Mouse (Mus musculus) layer of hippocampus, postnatal 25 days (tissue): ENCODE results near the gene 1700007K13Rik. TPM values are rescaled to one million over a fixed set of nuclear protein-coding genes. Genes with fewer than 3 reads are reported as not detected.
A peak's percentile ranks its signal among the peaks of the same experiment; 100 is the strongest.
"Not testable (repeated sequence)": the region's sequence is repeated elsewhere in the genome, so short reads cannot be mapped to it uniquely, and the experiment has no call there.

Source experiments
- DNase-seq, 2 experiments: peaks; one replicate each; pipeline ENCODE4 v3.0.0; 2022; ENCODE audit warnings: mixed read lengths in 2 of 2, low spot score in 1 of 2; ENCODE audit errors: extremely low spot score in 1 of 2
- total RNA-seq, 2 experiments: library from RNA; stranded (reverse); gene quantifications; 2 replicates each; pipeline ENCODE4 v1.2.3; 2021

The 1700007K13Rik gene
- total RNA-seq, 2 experiments from 2014 or later: 2.8 to 3.8 TPM

DNA sequence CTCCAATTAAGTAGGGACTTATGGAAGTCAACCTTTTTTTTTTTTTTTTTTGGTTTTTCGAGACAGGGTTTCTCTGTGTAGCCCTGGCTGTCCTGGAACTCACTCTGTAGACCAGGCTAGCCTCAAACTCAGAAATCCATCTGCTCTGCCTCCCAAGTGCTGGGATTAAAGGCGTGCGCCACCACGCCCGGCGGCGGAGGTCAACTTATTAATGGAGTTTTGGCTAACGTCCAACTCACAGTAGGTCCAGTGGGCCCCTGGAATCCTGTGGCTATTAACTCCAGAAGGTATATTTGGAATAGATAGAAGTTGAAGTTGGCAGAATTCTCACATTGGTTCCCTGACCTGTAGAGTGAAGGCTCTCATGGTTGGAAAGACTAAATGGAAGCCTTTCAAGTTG, 5.9 kb upstream of the 1700007K13Rik start:
- DNase-seq: not testable (repeated sequence)

DNA sequence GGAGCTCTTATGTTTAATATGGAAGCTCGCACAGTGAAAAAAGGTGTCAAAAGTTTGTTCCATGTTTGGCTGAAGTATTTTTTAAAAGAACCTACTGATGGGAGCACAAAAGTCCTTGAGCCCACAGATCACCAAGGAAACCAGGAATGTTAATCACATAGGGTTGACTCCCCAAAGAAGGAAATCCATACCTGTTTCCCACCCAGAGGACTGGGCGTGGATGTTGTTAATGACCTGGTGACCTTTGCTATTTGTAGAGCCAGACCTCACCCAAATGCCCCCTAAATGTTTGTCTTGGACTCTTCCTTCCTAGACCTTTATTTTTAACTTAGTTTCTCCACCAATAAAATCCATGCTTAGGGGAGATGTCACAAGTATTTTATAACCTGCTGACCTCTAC, 4.5 kb upstream of the 1700007K13Rik start:
- no peak for DNase-seq

DNA sequence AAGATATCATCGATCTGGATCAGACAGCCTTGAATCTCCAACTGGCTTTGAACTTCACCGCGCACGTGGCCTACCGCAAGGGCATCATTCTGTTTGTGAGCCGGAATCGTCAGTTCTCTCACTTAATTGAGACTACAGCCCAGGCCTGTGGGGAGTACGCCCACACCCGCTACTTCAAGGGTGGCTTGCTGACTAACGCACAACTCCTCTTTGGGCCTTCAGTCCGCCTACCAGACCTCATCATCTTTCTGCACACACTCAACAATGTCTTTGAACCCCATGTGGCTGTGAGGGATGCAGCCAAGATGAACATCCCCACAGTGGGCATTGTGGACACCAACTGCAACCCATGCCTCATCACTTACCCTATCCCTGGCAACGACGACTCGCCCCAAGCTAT, 3.3 kb upstream of the 1700007K13Rik start:
- DNase-seq: no peak

DNA sequence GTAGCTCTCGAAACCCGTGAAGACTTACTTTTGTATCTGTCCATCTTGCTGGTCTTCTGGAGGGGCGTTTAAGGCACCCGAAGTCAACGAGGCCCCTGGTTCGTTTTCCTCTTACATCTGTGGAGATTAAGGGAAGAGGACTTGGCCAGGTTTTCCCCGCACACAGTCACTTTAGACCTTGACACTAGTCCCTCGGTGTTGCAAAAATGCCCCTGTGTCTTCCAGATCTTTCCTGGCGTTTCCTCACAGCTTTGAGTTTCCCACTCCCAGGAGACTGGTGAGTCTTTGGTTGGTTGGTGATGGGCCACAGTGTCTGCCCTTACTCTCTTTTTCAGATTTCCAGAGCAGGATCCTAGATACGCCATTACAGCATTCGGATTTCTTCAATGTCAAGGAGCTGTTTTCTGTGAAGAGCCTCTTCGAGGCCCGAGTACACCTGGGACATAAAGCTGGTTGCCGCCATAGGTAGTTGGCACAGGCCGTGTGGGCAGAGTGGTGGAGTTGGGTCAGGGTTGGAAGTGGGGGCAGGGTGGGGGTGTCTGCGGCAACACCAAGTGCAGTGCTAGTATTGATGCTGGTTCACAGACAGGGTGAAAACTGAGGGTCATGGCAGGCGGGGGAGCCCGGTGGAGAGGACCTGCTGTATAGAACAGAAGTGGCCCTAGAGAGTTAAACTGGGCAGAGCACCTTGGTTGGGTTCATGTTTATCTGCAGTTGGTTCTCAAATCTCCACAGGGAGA, 2.5 kb upstream of the 1700007K13Rik start:
- no peak for DNase-seq

DNA sequence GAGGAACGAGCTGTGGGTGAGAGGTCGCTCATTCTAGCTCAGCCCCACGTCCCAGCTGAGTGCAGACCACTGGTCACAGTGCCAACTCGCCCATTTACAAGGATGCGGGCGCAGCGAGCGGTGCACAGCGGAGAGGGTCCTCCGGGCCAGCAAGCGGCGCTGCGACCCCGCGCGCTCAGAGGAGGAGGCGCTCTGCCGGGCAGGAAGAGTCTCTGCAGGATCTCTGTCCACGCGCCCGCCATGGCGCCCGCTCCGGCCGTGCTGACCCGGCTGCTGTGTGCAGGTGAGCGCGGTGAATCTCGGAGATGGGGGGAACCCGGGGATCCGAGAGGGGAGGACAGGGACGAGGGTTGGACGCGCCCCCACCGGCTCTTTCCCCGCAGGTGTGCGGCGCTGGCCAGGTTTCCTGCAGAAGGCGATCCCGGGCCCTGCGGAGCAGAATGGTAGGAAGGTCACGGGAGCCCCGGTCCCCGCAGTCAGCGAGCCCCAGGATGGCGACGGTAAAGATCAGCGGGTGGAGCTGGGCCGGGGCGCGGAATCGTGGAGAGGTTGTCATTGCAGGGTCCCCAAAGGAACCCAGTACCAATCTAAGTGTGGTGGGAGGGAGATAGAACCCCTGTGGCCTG, 1.8 kb upstream of the 1700007K13Rik start, which contains the start of gene Mrps2:
TSS of gene Mrps2 (plus strand) at position 207 of the 626 bp plus-strand sequence.
- peak; percentile 80 to 84 for DNase-seq

DNA sequence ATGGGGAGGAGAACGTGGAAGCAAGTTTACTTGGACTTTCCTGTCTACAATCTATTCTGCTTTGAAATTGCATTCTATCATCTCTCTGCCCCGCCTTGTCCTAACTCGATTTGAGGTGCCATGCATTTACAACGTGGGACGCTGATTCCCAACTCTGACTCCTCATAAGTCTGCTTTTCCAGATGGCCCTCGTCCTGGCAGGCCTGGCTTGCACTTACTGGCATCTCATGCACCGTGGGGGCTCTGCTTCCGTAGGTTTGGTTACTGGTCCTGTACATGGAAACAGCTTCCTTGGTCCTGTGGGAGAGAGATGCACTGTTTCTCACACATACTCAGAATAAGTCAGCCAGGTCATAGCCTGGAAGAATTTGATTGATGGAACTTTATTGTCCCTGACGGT, 1.2 kb downstream of the 1700007K13Rik start:
- DNase-seq: no peak

DNA sequence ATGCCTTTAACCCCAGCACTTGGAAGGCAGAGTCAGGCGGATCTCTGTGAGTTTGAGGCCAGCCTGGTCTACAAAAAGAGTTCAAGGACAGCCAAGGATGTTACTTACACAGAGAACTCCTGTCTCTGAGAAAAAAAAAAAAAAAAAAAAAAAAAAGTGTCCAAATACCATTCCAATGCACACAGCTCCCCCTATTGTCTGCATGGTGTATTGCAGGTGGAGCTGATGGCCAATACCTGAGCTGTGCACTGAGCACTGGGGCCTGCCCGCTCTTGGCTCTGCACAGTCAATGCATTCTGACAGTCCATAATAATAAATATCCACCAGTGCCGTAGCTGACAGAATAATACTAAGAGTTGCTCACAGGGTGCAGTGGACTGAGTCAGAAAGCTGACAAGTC, 2.2 kb downstream of the 1700007K13Rik start:
- peak; percentile 64 to 84 for DNase-seq

DNA sequence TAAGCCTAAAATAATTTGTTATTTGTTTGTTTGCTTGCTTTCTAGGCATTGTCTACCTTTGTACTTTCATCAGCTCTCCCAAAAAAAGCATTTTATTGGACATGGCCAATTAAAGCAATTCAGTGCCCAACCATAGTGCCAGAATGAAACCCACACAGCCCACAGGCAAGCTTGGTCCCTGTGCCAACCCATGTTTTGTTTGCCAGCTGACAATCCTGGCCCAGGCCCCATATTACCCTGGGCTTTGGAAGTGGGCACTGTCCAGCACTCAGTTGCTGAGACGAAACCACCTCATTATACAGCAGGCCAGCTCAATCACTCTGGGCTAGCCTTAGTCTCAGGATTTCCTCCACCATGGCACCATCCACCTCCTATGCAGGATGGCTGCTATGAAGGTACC, 9.5 kb downstream of the 1700007K13Rik start:
- no peak for DNase-seq

DNA sequence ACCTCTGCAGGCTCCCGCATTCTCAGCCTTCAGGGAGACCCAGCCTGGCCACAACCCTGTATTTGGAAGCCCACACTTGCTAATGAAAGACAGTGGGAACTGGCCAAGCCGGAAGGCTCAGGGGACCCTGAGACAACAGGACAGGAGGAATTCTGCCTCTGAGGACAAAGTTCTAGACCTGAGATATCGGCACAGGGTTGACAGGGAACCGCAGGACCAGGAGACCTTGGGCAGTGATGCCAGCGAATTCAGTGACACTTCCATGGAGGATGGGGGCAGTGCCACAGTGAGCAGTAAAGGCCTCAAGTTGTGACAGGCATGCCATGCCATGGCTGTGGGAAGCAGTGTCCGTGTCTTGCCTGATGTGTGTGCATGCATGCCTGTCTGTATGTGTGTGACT, 12.6 kb downstream of the 1700007K13Rik start:
- DNase-seq: no peak

DNA sequence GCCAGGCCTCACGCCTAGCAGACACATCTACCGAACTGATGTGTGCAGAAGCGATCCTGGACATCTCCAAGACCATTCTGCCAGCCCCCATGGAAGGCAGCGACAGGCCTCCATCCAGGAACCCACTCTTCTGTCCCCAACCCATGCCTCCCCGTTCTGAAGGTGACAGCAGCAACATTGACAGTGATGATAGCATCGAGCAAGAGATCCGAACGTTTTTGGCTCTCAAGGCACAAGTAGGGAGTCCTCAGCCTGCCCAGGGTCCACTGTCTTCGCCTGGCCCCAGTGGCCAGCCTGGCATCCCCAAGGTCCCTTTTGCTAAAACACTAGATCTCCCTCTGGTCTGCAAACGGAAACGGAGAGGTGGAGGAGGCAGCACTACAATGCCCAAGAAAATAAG, 14.5 kb downstream of the 1700007K13Rik start:
- no peak for DNase-seq

DNA sequence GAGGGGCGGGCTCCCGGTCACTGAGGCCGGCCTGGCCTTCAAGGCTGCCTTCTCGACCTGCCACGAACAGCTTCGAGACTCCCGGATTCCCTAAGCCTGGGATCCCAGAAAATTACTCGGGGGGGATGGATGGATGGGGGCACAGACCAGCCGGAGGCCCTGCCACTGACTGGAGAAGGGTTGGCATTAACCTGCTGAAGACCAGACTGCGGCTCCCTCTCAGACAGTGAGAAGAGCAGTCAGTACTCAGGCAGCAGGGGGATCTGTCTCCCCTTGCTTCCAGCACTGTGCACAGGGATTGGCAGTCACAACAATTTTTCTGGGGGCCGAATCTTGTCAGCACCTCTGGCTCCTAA, 18.8 kb downstream of the 1700007K13Rik start:
- no peak for DNase-seq

DNA sequence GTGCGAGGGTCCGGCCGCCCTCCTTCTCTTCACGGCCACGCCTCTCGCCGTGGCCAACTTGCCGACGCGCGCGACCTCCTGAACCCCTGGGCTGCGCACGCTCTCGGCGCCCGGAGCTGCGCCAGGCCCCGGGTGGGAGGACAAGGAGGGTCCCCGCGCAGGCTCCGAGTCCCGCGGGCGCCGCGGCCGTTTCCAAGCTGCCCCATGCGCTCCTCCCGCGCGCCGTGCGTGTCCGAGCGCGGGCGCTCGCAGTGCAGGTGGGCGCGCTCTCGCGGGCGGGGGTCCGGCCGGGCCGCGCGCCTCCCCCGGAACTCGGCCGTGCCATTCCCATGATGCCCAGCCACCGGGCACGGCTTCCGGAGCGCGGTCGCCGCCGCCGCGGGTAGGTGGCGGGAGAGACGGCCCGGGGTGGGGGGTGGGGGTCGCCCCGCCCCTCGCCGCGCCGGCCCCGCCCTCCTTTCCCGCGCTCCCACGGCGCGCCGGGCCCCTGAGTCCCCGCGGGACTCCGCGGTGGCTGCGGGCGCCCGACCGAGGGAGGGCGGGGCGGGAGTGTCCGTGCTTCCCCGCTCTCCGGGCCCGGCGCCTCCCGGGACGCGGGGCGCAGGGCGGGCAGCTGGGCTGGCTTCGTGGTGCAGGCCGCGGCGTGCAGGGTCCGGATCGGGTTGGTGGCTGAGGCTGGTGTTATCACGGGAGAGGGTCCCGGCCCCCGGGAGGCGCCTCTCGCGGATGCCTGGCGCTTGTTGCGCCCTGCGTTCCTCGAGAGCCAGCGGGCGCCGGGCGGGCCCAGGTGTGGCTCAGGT, 19.4 kb downstream of the 1700007K13Rik start, which contains the start of gene Ppp1r26:
TSS of gene Ppp1r26 (plus strand) at position 286 of the 800 bp plus-strand sequence.
- peak; percentile 28 to 31 for DNase-seq

DNA sequence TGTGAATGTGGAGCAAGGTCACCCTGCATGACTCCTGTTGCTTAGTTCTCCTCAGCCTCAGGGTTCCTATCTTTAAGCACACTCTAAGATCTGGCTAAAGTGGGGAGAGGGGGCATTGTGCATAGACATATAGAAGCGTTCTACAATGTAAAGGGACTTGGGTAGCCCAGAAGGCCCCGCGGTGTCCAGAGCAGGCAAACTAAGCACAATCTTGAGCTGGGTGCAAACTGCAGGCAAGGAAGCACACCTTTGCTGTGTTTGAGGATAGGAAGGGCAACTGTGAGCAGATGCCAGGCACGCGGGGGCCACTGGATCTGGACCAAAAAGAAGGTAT, 20.0 kb downstream of the 1700007K13Rik start:
- DNase-seq: no peak

DNA sequence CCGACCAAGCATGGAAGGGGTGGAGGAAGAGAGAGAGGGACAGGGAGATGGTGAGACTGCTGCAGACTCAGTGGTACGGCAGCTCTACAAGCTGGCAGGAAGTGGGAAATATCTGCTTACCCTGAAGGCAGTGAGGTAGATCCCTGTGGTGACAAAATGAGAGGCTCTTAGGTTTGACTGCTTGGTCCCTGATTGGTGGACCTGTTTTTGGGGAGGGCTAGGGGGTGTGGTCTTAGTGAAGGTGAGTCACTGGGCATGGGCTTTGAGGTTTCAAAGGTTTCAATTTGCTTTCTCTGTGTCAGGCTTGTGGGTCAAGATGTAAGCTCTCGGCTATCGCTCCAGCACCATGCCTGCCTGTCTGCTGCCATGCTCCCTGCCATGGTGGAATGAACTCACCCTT, 21.1 kb downstream of the 1700007K13Rik start:
- no peak for DNase-seq

DNA sequence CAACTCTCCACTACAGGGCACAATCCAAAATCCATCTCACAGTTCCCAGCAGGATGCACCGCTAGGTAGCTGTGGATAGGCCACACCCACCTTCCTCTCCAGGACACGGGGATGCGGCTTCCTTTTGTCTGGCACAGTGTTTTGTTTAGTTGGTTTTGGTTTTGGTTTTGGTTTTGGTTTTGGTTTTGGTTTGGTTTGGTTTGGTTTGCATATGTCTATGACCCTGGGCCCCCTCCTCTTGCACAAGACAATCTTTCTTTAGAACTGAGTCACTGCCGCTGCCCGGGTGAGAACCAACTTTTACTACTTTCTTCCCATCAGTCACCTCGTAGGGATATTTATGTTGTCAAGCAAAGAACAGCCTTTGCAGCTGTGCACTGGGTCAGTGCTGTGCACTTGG, 25.3 kb downstream of the 1700007K13Rik start:
- no peak for DNase-seq

DNA sequence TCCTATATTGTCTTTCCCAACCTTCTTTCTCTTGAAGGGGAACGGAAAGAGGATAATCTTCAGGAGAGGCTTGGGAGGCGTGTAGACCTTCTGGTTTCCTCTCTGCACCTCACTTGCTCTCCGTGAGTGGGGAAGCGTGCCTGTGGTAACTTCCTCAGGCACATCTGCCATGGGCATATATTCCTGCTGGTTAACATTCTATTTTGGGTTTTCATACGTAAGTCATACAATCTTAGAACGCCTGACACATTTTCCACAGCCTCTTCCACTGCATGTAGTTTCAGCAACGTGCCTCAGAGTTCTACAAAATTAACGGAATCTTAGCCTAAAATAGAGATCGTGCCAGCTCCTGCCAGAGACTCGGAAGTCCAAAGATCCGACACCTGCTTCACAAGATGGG, 30.7 kb downstream of the 1700007K13Rik start:
- DNase-seq: no peak

DNA sequence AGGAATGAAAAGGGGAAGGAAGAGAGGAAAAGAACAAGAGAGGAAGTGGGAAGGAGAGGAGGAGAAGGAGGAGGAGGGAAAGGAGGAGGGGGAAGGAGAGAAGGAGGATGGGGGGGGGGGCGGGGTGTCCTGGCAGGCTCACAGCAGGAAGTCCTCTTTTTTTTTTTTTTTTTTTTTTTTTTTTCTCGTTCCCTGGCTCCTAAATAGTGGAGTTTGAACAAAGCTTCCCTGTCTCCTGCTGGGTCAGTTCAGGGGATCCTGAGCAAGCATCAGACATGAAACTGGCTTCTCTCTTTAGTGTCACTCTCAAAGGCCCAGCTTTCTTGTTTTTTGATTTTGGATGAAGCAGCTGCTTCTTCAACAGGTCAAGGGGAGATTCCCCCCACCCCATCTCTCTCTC, 32.6 kb downstream of the 1700007K13Rik start:
- no peak for DNase-seq

DNA sequence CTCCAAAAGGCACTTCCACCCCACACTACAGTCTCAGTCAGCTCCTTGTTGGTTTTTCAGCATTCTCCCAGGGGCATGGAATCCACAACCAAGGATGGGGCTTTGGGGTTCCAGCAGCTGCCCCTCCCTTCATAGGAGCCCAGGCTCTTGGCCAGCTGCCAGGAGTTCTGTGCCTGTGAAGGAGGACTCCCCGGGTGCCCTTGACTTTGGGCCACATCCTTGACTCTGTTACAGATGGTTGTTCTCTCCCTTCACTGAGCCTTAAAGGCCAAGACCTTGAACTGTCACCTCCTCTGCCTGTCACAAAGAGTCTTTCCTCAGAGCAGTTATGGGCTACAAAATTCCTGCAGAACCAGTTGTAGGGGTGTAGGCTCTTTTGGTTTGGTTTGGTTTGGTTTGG, 33.3 kb downstream of the 1700007K13Rik start:
- no peak for DNase-seq

DNA sequence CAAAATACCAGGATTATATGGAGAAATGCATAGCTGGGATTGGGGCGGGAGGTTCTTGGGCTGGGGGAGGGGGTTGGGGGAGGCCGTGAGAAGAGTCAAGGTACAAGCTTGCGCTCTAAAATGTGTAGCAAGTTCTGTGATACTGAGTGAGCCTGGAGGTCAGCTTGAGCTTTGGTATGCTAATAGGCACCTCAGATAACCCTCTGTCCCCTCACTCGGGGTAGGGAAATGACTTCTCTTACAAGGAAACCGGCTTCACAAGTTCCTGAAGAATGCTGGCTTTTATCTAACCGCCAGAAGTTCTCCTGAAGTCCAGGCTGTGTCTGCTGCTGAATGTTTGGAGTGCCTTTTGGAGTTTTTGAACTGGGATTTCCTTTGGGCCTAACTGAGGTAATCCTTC, 35.3 kb downstream of the 1700007K13Rik start:
- no peak for DNase-seq

DNA sequence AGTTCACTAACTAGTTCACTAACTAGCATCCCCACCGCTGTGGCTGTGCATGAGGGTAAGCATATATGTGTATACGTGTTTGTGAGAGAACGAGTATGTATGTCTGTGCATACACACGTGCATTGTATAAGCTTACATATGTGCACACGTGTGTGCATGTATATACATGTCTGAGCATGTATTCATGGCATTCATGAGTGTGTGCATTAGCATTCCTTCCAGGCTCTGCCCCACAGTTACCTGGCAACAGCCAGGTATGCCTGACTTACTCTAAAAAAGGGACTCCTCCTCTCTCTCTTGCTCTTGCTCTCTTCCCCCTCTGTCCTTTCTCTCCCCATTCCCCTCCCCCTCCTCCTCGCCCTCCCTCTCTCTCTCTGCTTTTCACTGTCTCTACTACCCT, 38.9 kb downstream of the 1700007K13Rik start:
- no peak for DNase-seq

DNA sequence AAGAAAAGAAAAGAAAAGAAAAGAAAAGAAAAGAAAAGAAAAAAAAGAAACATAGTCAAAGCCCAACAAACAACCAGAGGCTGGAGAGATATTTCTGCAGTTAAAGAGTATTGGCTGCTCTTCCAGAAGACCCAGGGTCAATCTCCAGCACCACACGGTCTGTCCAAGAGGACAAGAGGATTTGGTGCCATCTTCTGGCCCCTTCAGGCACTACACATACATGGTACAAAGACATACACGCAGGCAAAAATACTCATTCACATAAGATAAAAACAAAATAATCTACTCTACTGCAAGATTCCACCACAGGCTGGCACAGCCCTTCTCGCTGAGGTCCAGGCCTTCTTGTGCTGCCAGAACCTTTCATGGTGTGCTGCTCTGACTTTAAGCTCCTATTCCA, 43.0 kb downstream of the 1700007K13Rik start:
- DNase-seq: no peak
